In the genomic region with DNA sequence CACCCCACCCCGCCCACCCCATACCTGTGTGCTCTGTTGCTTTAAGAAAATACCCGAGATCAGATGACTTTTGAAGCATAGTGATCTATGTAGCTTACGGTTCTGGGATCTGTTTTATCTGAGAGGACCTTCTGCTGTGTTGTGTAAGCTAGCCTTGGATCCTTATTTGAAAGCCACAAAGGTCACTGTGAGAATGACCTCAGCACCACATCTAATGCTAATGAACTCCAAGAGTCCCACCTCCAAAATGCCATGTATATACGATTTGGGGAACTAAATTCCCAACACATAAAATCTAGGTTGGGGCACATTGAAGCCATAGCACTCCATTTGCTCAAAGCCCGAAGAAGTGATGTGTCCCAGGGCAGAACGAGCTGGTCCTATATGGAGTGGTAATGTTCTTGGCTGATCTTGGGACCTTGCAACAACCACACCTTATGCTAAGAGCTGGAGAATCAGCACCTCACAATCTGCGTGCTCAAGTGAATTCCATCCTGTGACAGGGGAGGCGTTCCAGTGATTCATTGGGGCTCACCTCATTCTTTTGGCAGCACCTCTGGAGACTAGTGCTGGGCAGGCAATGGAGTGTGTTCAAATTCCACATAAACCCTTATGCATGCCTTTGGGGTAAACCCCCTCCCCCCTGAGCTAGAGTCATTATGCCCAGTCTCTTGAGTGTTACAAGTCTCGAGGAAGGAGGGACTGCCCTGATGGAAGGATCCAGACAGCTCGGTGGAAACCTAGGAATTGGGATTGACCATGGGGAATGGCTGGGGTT, we compare ENCODE assay signal across 20 mouse cellular contexts. TPM values are rescaled to one million over a fixed set of nuclear protein-coding genes. Genes with fewer than 3 reads are reported as not detected.
A peak's percentile ranks its signal among the peaks of the same experiment; 100 is the strongest.
DNase-seq lines count a peak whose midpoint lies in the region; ATAC-seq and TF ChIP-seq lines count a peak whose summit lies in the region.
"Had no signal": no experiment of that assay in that cellular context is flagged by ENCODE, and none has a peak within 500 bp of the region (broad histone marks: within the 10 kb centered on the region; RNA-seq: fewer than 3 reads in every experiment).

No protein-coding gene starts in this region.

- peaks cover 18% of the 10 kb centered on the region for H3K9me3 ChIP-seq in lung, postnatal 0 days (ENCODE audit: low read length)
- H3K9me3 ChIP-seq in intestine, embryonic 16.5 days (ENCODE audit: control insufficient read depth, low read length): peaks cover 10% of the 10 kb centered on the region; the same call in 1 of the 2 replicates

- peak; percentile 10 for ATAC-seq in lung, postnatal 0 days
- ATAC-seq in intestine, embryonic 16.5 days: no peak
- ATAC-seq: forebrain, embryonic 16.5 days; intestine, embryonic 15.5 days had no signal

- TF ChIP-seq EP300 in lung, postnatal 0 days (IDR thresholded peaks at IDR 0.05): no peak

- H3K36me3 ChIP-seq in lung, postnatal 0 days (ENCODE audit: insufficient read depth, low read length): peaks cover 11% of the 10 kb centered on the region; the same call in 1 of the 2 replicates
- peaks cover 15% of the 10 kb centered on the region for H3K36me3 ChIP-seq in intestine, embryonic 16.5 days (ENCODE audit: control insufficient read depth, insufficient read depth, low read length)

- H3K9ac ChIP-seq in lung, postnatal 0 days (replicated peaks; ENCODE audit: low read depth): no peak overlapping the region
- no peak overlapping the region for H3K9ac ChIP-seq in intestine, embryonic 16.5 days (ENCODE audit: low read depth, low read length)
- H3K9ac ChIP-seq: embryonic facial prominence, embryonic 13.5 days; forebrain, embryonic 12.5 days; heart, embryonic 15.5 days; hindbrain, embryonic 13.5 days; intestine, embryonic 15.5 days had no signal

- no peak overlapping the region for H3K27ac ChIP-seq in lung, postnatal 0 days (ENCODE audit: low read length)
- no peak overlapping the region for H3K27ac ChIP-seq in intestine, embryonic 16.5 days (ENCODE audit: low read length)
- H3K27ac ChIP-seq: embryonic facial prominence, embryonic 13.5 days; forebrain, embryonic 12.5 days; gastrocnemius, adult 2 months; heart, embryonic 15.5 days; hindbrain, embryonic 13.5 days; intestine, embryonic 15.5 days had no signal

- no peak for TF ChIP-seq CTCF in lung, postnatal 0 days (IDR thresholded peaks at IDR 0.05)

- WGBS in lung, postnatal 0 days: 73% methylated on average over 10 of the region's 10 CpGs
- 77% methylated on average over 10 of the region's 10 CpGs for WGBS in intestine, embryonic 16.5 days

- H3K4me2 ChIP-seq in lung, postnatal 0 days (replicated peaks; ENCODE audit: low read depth, low read length): no peak overlapping the region
- H3K4me2 ChIP-seq in intestine, embryonic 16.5 days (ENCODE audit: low read depth, low read length): no peak overlapping the region
- H3K4me2 ChIP-seq: embryonic facial prominence, embryonic 13.5 days; forebrain, embryonic 12.5 days; heart, embryonic 11.5 days; heart, embryonic 15.5 days; hindbrain, embryonic 13.5 days; intestine, embryonic 15.5 days had no signal

- DNase-seq in cerebellum, adult 9-10 months: peak; percentile 35
- DNase-seq in cerebellum, adult 18-20 months: no peak
- peak; percentile 70 for DNase-seq in lung, postnatal 0 days (ENCODE audit: low spot score)
- DNase-seq in lung, postnatal 10 days: no peak
- DNase-seq in 416B (ENCODE audit: low read depth) (peak; percentile 67), ZHBTc4 (ENCODE audit: low read depth, low spot score) (peak; percentile 42)
- DNase-seq: adrenal gland, adult 8-10 months; cerebellum, adult 11 months; cerebellum, postnatal 36 days; gastrocnemius, postnatal 36 days; heart, postnatal 14 days had no signal

- no peaks in the 10 kb centered on the region for H3K27me3 ChIP-seq in lung, postnatal 0 days (replicated peaks; ENCODE audit: insufficient read depth, low read length)
- no peaks in the 10 kb centered on the region for H3K27me3 ChIP-seq in intestine, embryonic 16.5 days (replicated peaks; ENCODE audit: control insufficient read depth, insufficient read depth, low read length)
- H3K27me3 ChIP-seq: embryonic facial prominence, embryonic 13.5 days; forebrain, embryonic 12.5 days; heart, embryonic 15.5 days; hindbrain, embryonic 13.5 days; intestine, embryonic 15.5 days had no signal

- H3K4me1 ChIP-seq in lung, postnatal 0 days (ENCODE audit: insufficient read depth, low read depth, low read length): 0 out of 2 replicates have a peak, but pooled peaks cover 7% of the 10 kb centered on the region
- H3K4me1 ChIP-seq in intestine, embryonic 16.5 days (ENCODE audit: control insufficient read depth, insufficient read depth, low read length): 0 out of 2 replicates have a peak, but pooled peaks cover 5% of the 10 kb centered on the region
- H3K4me1 ChIP-seq: embryonic facial prominence, embryonic 13.5 days; forebrain, embryonic 12.5 days had no signal

- H3K4me3 ChIP-seq in lung, postnatal 0 days (ENCODE audit: low read depth, low read length): no peak overlapping the region
- no peak overlapping the region for H3K4me3 ChIP-seq in intestine, embryonic 16.5 days (ENCODE audit: low read length)
- H3K4me3 ChIP-seq: embryonic facial prominence, embryonic 13.5 days; forebrain, embryonic 12.5 days; gastrocnemius, adult 2 months; heart, embryonic 15.5 days; hindbrain, embryonic 13.5 days; intestine, embryonic 15.5 days had no signal

RNA-seq across cellular contexts. Expression of gene Hjurp, which starts 20.4 kb away (rescaled TPM):
- polyA plus RNA-seq in lung, postnatal 0 days (2015; fragmentation: Nextera tagmentation; extraction: Ambion mirVana): 21.9 and 26.0 TPM in 2 replicates
- 135 and 141 TPM in 2 replicates for polyA plus RNA-seq in intestine, embryonic 16.5 days (2015; fragmentation: Nextera tagmentation; extraction: Ambion mirVana)

RNA-seq across cellular contexts. Expression of gene Trpm8, which starts 20.4 kb away (rescaled TPM):
- polyA plus RNA-seq in lung, postnatal 0 days (2015; fragmentation: Nextera tagmentation; extraction: Ambion mirVana): 0.05 TPM in 1 of 2 replicates, not detected in the other
- not detected in 2 replicates for polyA plus RNA-seq in intestine, embryonic 16.5 days (2015; fragmentation: Nextera tagmentation; extraction: Ambion mirVana)
- polyA plus RNA-seq: embryonic facial prominence, embryonic 13.5 days; forebrain, embryonic 12.5 days; heart, embryonic 15.5 days; intestine, embryonic 15.5 days had no signal

RNA-seq across cellular contexts. Expression of gene Mroh2a, which starts 30.3 kb away (rescaled TPM):
- 0.15 and 0.43 TPM in 2 replicates for polyA plus RNA-seq in lung, postnatal 0 days (2015; fragmentation: Nextera tagmentation; extraction: Ambion mirVana)
- 0.76 and 0.88 TPM in 2 replicates for polyA plus RNA-seq in intestine, embryonic 16.5 days (2015; fragmentation: Nextera tagmentation; extraction: Ambion mirVana)

RNA-seq across cellular contexts. Expression of gene Ugt1a1, which starts 45.3 kb away (rescaled TPM):
- polyA plus RNA-seq in lung, postnatal 0 days (2015; fragmentation: Nextera tagmentation; extraction: Ambion mirVana): 0.21 and 0.26 TPM in 2 replicates
- polyA plus RNA-seq in intestine, embryonic 16.5 days (2015; fragmentation: Nextera tagmentation; extraction: Ambion mirVana): 55.9 and 79.1 TPM in 2 replicates
- polyA plus RNA-seq: embryonic facial prominence, embryonic 13.5 days; forebrain, embryonic 12.5 days; forebrain, embryonic 16.5 days; heart, embryonic 11.5 days; heart, embryonic 15.5 days; hindbrain, embryonic 13.5 days had no signal

RNA-seq across cellular contexts. Expression of gene Dnajb3, which starts 51.5 kb away (rescaled TPM):
- polyA plus RNA-seq in lung, postnatal 0 days (2015; fragmentation: Nextera tagmentation; extraction: Ambion mirVana): 2.7 and 3.8 TPM in 2 replicates
- polyA plus RNA-seq in intestine, embryonic 16.5 days (2015; fragmentation: Nextera tagmentation; extraction: Ambion mirVana): 5.7 and 8.0 TPM in 2 replicates

Comparison
In these comparisons a context has a peak if more than half of its experiments do, and no peak if none do; other contexts are left out.
1. DNase-seq: peak in cerebellum, adult 9-10 months (single experiment), lung, postnatal 0 days (single experiment), 416B (single experiment) and ZHBTc4 (single experiment); none in cerebellum, adult 18-20 months (0 of 2) and lung, postnatal 10 days (single experiment).